Mouse (Mus musculus) intestine, postnatal 0 days (tissue): ENCODE measurements around the gene Rph3a. TPM values are rescaled to one million over a fixed set of nuclear protein-coding genes. Genes with fewer than 3 reads are reported as not detected.

ENCODE experiments used
- ATAC-seq: fragments of 200-750 bp; cut with Nextera tagmentation; 2 replicates; pipeline ENCODE4 v1.8.0; 2017; ENCODE audit warnings: mild to moderate bottlenecking, moderate TSS enrichment, moderate library complexity
- H3K27ac ChIP-seq: fragments of 300-500 bp; sonication (generic); 2 replicates; pipeline ENCODE4 v1.5.1; 2014; ENCODE audit warnings: mild to moderate bottlenecking, low read depth, low read length, moderate library complexity
- H3K27me3 ChIP-seq: fragments of 300-500 bp; sonication (generic); replicated peaks from 2 replicates; pipeline ENCODE4 v1.6.1; 2014; ENCODE audit warnings: low read length, mixed read lengths; ENCODE audit not compliant: control insufficient read depth, insufficient read depth
- H3K36me3 ChIP-seq: fragments of 300-500 bp; sonication (generic); 2 replicates; pipeline ENCODE4 v1.6.1; 2014; ENCODE audit warnings: mild to moderate bottlenecking, moderate library complexity; ENCODE audit not compliant: control insufficient read depth, insufficient read depth
- H3K4me1 ChIP-seq: fragments of 300-500 bp; sonication (generic); replicated peaks from 2 replicates; pipeline ENCODE4 v1.6.1; 2014; ENCODE audit warnings: antibody characterized with exemption, low read length, mixed read lengths; ENCODE audit not compliant: control insufficient read depth, insufficient read depth
- H3K4me2 ChIP-seq: fragments of 300-500 bp; sonication (generic); replicated peaks from 2 replicates; pipeline ENCODE4 v1.6.1; 2014; ENCODE audit warnings: low read depth, mild to moderate bottlenecking, moderate library complexity
- H3K4me3 ChIP-seq: fragments of 300-500 bp; sonication (generic); 2 replicates; pipeline ENCODE4 v1.5.1; 2014; ENCODE audit warnings: low read depth, low read length
- H3K9ac ChIP-seq: fragments of 300-500 bp; sonication (generic); 2 replicates; pipeline ENCODE4 v1.6.1; 2014; ENCODE audit warnings: mild to moderate bottlenecking, low read depth, low read length
- H3K9me3 ChIP-seq: fragments of 300-500 bp; sonication (generic); 2 replicates; pipeline ENCODE4 v1.6.1; 2016; ENCODE audit warnings: mixed run types; ENCODE audit not compliant: control insufficient read depth
- CTCF ChIP-seq: sonication (generic); IDR thresholded peaks from 2 replicates; pipeline ENCODE4 v1.5.1; 2016; ENCODE audit warnings: low read depth, mild to moderate bottlenecking, control low read depth, antibody characterized with exemption, moderate library complexity
- WGBS: fragments of 180-500 bp; shearing (Covaris S2); extraction: QIAGEN DNeasy Blood & Tissue Kit; methylation state at CpG from one replicate; pipeline ENCODE4 v1.1.7; 2014; 5-methylcytosine and 5-hydroxymethylcytosine counted together
- polyA plus RNA-seq: library from polyadenylated mRNA; unstranded; fragments of >200 nt; fragmentation: Nextera tagmentation; extraction: Ambion mirVana; gene quantifications from 2 replicates; pipeline ENCODE4 v1.2.1, GENCODE M21; 2015

The Rph3a gene
- polyA plus RNA-seq, 1 experiment from 2014 or later: 0.48 TPM

DNA sequence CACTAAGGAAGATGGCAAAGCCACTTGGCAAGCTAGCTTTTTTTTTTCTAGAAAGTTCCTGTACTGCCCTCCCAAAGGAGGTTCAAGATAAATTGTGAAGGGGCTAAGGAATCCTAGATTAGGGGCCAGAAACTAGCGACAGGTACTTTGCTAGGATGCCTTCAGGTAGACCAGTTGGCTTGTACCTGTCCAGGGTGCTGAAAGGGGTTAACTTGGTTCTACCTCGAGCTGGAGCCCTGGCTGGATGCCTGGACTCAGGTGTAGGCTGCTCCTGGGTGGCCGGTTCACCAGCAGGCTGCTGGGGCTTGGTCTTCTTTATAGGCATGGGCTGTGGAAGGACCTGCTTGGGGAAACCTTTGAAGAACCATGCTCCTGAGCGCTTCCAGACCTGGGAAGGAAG, 48.9 kb downstream of the Rph3a start:
- Histone ChIP-seq H3K9me3 (no peaks in the 10 kb centered on the region), H3K4me2 (no peak overlapping the region), H3K27me3 (no peaks in the 10 kb centered on the region), H3K27ac (no peak overlapping the region), H3K9ac (no peak overlapping the region), H3K4me1 (no peaks in the 10 kb centered on the region), H3K4me3 (no peak overlapping the region), H3K36me3 (no peaks in the 10 kb centered on the region)
- ATAC-seq: no peak
- TF ChIP-seq CTCF: no peak
- 53% methylated on average over 4 of the region's 4 CpGs for WGBS

DNA sequence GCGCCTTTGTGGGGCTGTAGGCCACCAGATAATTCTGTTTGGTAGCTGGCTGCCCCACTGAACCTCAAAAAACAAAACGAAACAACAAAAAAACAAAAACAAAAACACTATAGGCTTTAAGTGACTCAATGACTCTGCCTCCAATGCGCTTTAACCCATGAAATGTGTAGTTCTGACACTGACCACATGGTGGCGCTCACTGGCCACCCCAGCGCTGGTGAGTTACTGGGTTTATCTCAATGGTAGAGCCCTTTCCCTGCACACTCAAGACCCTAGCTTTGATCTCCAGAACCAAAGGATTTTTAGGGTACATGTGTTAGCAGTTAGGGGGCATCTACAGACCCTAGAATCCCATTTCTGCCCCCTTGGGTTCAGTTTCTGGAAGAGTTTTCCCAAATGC, 55.9 kb downstream of the Rph3a start:
- WGBS: 24% methylated on average over 5 of the region's 5 CpGs

DNA sequence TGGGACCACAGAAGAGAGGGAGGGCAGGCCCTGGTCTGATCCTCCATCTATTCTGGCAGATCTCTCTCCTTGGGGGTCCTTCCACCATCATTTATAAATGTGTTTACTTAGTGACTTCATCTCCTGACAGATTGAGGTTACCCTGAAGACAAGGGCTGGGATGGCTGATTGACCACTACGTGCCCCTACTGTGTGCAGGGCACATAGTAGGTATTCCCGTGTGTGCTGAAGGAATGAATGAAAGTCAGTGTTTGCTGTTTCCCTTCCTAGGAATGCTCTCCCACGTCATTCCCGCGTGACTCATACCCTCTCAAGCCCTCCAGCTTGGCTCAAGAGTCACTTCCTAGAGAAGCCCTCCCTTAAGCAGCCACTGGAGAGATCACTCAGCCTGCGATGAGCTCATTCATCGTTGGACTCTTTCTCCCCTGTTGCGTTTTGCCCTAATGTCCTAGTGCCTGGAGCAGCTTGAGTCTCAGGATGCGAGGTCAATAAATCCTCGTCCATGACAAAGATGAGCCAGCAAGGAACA, 57.6 kb downstream of the Rph3a start:
- H3K4me2 ChIP-seq: no peak overlapping the region
- no peak overlapping the region for H3K27ac ChIP-seq
- no peak for TF ChIP-seq CTCF
- 72% methylated on average over 10 of the region's 10 CpGs for WGBS
- H3K4me1 ChIP-seq: no peaks in the 10 kb centered on the region
- no peak overlapping the region for H3K9ac ChIP-seq
- no peaks in the 10 kb centered on the region for H3K36me3 ChIP-seq
- no peaks in the 10 kb centered on the region for H3K9me3 ChIP-seq
- no peaks in the 10 kb centered on the region for H3K27me3 ChIP-seq
- ATAC-seq: no peak
- no peak overlapping the region for H3K4me3 ChIP-seq

More for the DNA sequence above, 55.9 kb downstream of the Rph3a start:
- peak; percentile 80 for TF ChIP-seq CTCF
- Histone ChIP-seq H3K9me3 (no peaks in the 10 kb centered on the region), H3K9ac (no peak overlapping the region), H3K4me2 (no peak overlapping the region), H3K36me3 (no peaks in the 10 kb centered on the region), H3K27me3 (no peaks in the 10 kb centered on the region), H3K4me1 (no peaks in the 10 kb centered on the region), H3K4me3 (no peak overlapping the region), H3K27ac (no peak overlapping the region)
- no peak for ATAC-seq

DNA sequence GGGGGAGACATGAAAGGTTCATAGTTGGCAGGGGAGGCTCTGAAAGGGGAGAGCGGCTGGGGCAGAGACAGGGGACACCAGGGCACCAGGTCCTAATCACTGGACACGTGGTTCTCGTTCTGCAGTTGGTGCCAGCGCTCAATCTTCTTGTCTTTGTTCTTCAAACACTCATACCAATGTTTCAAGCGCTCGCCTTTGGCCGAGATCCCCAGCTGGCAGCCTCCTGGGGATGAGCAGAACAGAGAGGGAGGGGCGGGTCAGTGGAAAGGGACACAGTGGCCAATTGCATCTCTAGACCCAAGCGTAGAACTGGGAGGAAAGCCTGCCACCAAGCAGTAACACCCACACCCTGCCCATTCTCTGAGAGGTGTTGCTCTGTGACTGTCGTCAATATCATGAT, 67.8 kb downstream of the Rph3a start:
- Histone ChIP-seq H3K4me2 (no peak overlapping the region), H3K27ac (no peak overlapping the region), H3K9me3 (no peaks in the 10 kb centered on the region), H3K4me1 (no peaks in the 10 kb centered on the region), H3K36me3 (no peaks in the 10 kb centered on the region), H3K27me3 (no peaks in the 10 kb centered on the region), H3K9ac (no peak overlapping the region), H3K4me3 (no peak overlapping the region)
- 73% methylated on average over 10 of the region's 10 CpGs for WGBS
- no peak for TF ChIP-seq CTCF
- ATAC-seq: no peak

DNA sequence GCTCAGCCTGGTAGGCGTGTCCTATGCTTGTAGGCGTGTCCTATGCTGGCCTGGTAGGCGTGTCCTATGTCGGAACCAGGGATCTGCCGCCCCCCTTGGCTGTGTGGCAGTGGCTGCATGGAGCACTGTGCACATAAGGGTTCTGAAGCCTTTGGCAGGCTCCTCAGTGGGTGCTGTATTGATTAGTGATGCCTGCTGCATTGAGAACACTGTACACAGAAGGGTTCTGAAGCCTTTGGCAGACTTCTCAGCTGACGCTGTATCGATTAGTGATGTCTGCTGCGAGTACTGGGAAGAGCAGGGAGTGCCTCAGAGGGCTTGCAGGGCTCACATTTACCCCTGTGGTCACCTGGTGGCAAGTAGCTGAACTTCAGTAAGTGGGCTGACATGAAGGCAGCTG, 71.3 kb downstream of the Rph3a start:
- Histone ChIP-seq H3K4me3 (no peak overlapping the region), H3K27me3 (no peaks in the 10 kb centered on the region), H3K27ac (no peak overlapping the region), H3K9ac (no peak overlapping the region), H3K9me3 (no peaks in the 10 kb centered on the region), H3K4me1 (no peaks in the 10 kb centered on the region), H3K36me3 (no peaks in the 10 kb centered on the region), H3K4me2 (no peak overlapping the region)
- peak; percentile 40 for TF ChIP-seq CTCF
- WGBS: 35% methylated on average over 8 of the region's 8 CpGs
- peak; percentile 67 for ATAC-seq

DNA sequence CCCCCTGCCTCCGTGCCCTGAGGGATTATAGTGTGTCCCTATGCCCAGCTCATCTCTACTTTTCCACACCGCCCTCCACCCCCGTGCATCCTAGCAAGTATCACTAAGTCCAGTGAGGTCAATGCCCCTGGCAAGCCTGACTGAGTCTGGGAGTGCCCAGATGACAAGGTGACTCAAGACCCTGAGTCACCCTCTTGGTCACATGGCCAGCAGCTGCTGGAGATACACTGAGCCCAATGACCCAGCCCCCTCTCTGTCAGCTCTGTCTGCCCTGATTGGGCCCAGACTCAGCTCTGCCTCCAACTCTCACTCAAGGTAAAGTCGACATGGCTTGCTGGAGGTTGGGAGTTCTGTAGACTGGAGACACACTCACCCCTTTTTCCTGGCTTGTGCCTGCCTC, 72.1 kb downstream of the Rph3a start:
- H3K4me3 ChIP-seq: no peak overlapping the region
- peak; percentile 49 for ATAC-seq
- no peak overlapping the region for H3K9ac ChIP-seq
- 61% methylated on average over 4 of the region's 4 CpGs for WGBS
- no peaks in the 10 kb centered on the region for H3K9me3 ChIP-seq
- H3K36me3 ChIP-seq: no peaks in the 10 kb centered on the region
- no peak for TF ChIP-seq CTCF
- H3K27ac ChIP-seq: no peak overlapping the region
- no peaks in the 10 kb centered on the region for H3K4me1 ChIP-seq
- no peaks in the 10 kb centered on the region for H3K27me3 ChIP-seq
- H3K4me2 ChIP-seq: no peak overlapping the region

DNA sequence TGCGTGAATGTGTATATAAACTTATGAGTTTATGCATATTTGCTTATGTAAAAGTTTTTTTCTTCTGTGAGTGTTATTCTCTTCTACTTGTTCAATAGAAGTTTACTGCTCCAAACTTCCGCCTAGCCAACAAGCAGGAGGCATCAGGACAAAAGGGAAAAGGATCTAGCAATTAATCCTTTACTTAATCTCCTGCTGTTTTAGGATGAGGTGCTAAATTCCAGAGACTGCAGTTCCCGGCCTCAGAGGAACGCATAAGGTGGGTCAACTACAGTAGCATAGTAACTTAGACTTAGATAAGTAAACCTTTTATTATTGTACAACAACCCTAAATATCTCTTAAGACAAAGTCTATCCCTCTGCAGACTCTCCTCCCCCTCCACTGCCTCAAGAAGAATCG, 75.9 kb downstream of the Rph3a start:
- ATAC-seq: no peak
- 26% methylated on average over 5 of the region's 5 CpGs for WGBS
- H3K9me3 ChIP-seq: no peaks in the 10 kb centered on the region
- H3K27ac ChIP-seq: no peak overlapping the region
- H3K4me2 ChIP-seq: no peak overlapping the region
- no peaks in the 10 kb centered on the region for H3K36me3 ChIP-seq
- H3K9ac ChIP-seq: no peak overlapping the region
- H3K4me3 ChIP-seq: no peak overlapping the region
- no peaks in the 10 kb centered on the region for H3K27me3 ChIP-seq
- no peaks in the 10 kb centered on the region for H3K4me1 ChIP-seq
- TF ChIP-seq CTCF: no peak
